Mouse (Mus musculus): ENCODE measurements around the gene Neurog3. TPM values are rescaled to one million over a fixed set of nuclear protein-coding genes. Genes with fewer than 3 reads are reported as not detected.
A peak's percentile ranks its signal among the peaks of the same experiment; 100 is the strongest.

The Neurog3 gene
- polyA plus RNA-seq (2014; fragmentation: Nextera tagmentation; extraction: Ambion mirVana), result not detected in 2 replicates

DNA sequence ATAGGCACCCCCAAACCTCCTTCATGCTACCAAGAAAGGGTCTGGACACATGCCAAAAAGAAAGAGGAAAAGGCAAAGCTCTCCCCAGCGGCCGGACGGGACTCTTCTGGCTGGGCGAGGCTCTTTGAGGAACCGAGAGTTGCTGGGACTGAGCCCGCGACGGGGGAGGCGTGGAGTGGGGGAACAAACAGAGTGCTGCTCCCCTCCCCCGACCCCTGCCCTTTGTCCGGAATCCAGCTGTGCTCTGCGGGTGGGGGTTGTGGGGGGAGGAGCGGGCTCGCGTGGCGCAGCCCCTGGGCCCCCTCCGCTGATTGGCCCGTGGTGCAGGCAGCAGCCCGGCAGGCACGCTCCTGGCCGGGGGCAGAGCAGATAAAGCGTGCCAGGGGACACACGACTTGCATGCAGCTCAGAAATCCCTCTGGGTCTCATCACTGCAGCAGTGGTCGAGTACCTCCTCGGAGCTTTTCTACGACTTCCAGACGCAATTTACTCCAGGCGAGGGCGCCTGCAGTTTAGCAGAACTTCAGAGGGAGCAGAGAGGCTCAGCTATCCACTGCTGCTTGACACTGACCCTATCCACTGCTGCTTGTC lies at the start of gene Neurog3:
Neurog3 (plus strand) TSS at position 400 of the 591 bp plus-strand sequence.
- ATAC-seq (ENCODE audit: low FRiP score) (no peak; the same call in 1 of the 2 replicates), DNase-seq (ENCODE audit: low spot score) (no peak)
- Histone ChIP-seq H3K4me3 (replicated peaks; ENCODE audit: low read length) (peak within 1 kb of the TSS; percentile 22), H3K4me2 (replicated peaks) (peak within 1 kb of the TSS; percentile 37), H3K9ac (no peak within 1 kb of the TSS), H3K9me3 (ENCODE audit: control insufficient read depth, low read length) (no peaks in the 10 kb centered on the region), H3K27me3 (ENCODE audit: control insufficient read depth, insufficient read depth, low read length) (peaks cover 98% of the 10 kb centered on the region), H3K4me1 (replicated peaks; ENCODE audit: control insufficient read depth, insufficient read depth, low read length) (peaks cover 6% of the 10 kb centered on the region; the same call in 1 of the 2 replicates), H3K36me3 (replicated peaks; ENCODE audit: control insufficient read depth, insufficient read depth) (no peaks in the 10 kb centered on the region), H3K27ac (no peak within 1 kb of the TSS)
- WGBS, result 1% methylated on average over 24 of the region's 29 CpGs

DNA sequence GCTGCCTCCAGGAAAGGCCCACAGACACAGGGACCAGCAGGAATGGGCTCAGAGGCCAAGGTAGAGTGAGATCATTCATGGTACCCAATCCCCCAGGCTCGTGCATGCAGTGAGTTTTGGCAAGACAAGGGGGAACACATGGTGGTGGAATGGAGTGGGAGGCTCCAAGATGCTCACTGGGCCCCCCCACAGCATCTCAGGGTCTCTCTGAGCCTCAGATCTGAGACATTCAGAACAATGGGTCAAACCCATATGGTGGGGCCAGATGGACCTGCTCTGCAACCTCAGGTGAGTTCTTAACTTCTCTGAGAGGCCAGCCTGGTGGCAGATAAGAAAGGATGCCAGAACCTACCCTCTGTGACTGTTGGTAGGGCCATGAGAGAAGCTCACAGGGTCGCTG lies 46.8 kb upstream of the Neurog3 start:
- no peak for DNase-seq (ENCODE audit: low spot score)
- WGBS, result 70% methylated on average over 2 of the region's 2 CpGs
- no peaks in the 10 kb centered on the region for H3K27me3 ChIP-seq (ENCODE audit: control insufficient read depth, insufficient read depth, low read length)

DNA sequence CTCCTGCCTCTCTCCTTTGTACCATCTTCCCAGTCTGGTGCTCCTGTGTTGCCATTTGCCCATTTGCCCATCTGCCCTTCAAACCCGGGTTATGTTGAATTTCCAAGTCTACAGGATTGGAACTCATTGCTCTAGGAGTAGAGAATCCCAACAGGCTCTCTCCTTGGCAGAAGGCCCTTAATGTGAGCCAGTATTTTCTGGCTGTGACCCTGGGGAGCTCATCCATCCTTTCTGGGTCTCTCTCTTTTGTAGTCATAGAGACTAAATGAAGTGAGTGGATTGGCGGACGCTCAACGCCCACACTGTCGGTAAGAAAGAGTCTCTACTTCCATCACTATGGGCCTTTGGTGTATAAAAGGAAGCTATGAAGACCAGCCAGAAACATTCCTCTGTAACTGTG lies 46.1 kb upstream of the Neurog3 start:
- Histone ChIP-seq H3K9ac (no peak overlapping the region), H3K36me3 (replicated peaks; ENCODE audit: control insufficient read depth, insufficient read depth) (no peaks in the 10 kb centered on the region), H3K27ac (no peak overlapping the region), H3K4me3 (replicated peaks; ENCODE audit: low read length) (no peak overlapping the region), H3K9me3 (ENCODE audit: control insufficient read depth, low read length) (no peaks in the 10 kb centered on the region), H3K4me2 (replicated peaks) (no peak overlapping the region), H3K4me1 (replicated peaks; ENCODE audit: control insufficient read depth, insufficient read depth, low read length) (no peaks in the 10 kb centered on the region), H3K27me3 (ENCODE audit: control insufficient read depth, insufficient read depth, low read length) (no peaks in the 10 kb centered on the region)
- 90% methylated on average over 5 of the region's 5 CpGs for WGBS
- no peak for DNase-seq (ENCODE audit: low spot score)
- no peak for ATAC-seq (ENCODE audit: low FRiP score)

More for the DNA sequence above, 46.8 kb upstream of the Neurog3 start:
- ATAC-seq (ENCODE audit: low FRiP score), result no peak
- H3K9me3 ChIP-seq (ENCODE audit: control insufficient read depth, low read length), result no peaks in the 10 kb centered on the region
- no peak overlapping the region for H3K27ac ChIP-seq
- no peak overlapping the region for H3K4me3 ChIP-seq (replicated peaks; ENCODE audit: low read length)
- H3K4me1 ChIP-seq (replicated peaks; ENCODE audit: control insufficient read depth, insufficient read depth, low read length), result no peaks in the 10 kb centered on the region
- no peaks in the 10 kb centered on the region for H3K36me3 ChIP-seq (replicated peaks; ENCODE audit: control insufficient read depth, insufficient read depth)
- no peak overlapping the region for H3K4me2 ChIP-seq (replicated peaks)
- no peak overlapping the region for H3K9ac ChIP-seq

DNA sequence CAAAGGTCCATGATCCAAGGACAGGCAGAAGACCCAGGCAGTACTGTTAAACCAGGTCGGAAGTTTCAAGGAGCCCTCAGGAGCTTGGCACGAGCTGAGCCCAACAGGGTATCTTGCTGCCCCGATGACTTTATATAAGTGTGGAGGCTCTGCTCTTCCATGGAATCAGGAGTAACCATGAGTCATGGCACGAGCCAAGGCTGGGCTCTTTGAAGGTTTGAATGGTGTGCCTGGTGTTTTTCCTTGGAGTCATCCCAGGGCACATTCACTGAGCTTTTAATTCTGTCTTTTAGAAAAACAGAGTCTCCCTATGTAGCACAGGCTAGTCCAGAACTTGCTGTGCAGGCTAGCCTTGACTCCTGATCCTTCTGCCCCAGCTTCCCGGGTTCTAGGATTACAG lies 44.5 kb upstream of the Neurog3 start:
- Histone ChIP-seq H3K9ac (no peak overlapping the region), H3K9me3 (ENCODE audit: control insufficient read depth, low read length) (no peaks in the 10 kb centered on the region), H3K4me2 (replicated peaks) (no peak overlapping the region), H3K36me3 (replicated peaks; ENCODE audit: control insufficient read depth, insufficient read depth) (no peaks in the 10 kb centered on the region), H3K4me1 (replicated peaks; ENCODE audit: control insufficient read depth, insufficient read depth, low read length) (no peaks in the 10 kb centered on the region), H3K4me3 (replicated peaks; ENCODE audit: low read length) (no peak overlapping the region), H3K27ac (no peak overlapping the region), H3K27me3 (ENCODE audit: control insufficient read depth, insufficient read depth, low read length) (no peaks in the 10 kb centered on the region)
- WGBS, result 88% methylated on average over 5 of the region's 5 CpGs
- ATAC-seq (ENCODE audit: low FRiP score) (no peak), DNase-seq (ENCODE audit: low spot score) (no peak)

DNA sequence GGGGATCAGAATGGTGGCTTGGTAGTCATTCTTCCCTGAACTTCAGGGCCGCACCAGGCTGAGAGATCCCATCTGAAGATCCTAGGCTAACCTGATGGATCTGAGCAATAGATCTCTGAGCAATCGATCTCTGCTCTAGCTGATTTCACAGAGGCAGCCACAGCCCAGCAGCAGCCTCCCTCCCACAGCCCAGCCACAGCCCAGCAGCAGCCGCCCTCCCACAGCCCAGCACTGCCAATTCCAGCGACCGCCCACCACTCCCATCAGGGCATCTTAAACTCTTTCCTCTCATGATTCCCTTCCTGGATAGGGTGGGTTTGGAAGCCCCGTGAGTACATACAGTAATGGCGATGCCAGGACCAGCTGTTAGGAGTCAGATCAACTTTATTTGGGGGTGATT lies 43.8 kb upstream of the Neurog3 start:
- DNase-seq (ENCODE audit: low spot score) (no peak), ATAC-seq (ENCODE audit: low FRiP score) (no peak)
- Histone ChIP-seq H3K27me3 (ENCODE audit: control insufficient read depth, insufficient read depth, low read length) (no peaks in the 10 kb centered on the region), H3K9ac (no peak overlapping the region), H3K27ac (no peak overlapping the region), H3K4me1 (replicated peaks; ENCODE audit: control insufficient read depth, insufficient read depth, low read length) (no peaks in the 10 kb centered on the region), H3K4me3 (replicated peaks; ENCODE audit: low read length) (no peak overlapping the region), H3K36me3 (replicated peaks; ENCODE audit: control insufficient read depth, insufficient read depth) (no peaks in the 10 kb centered on the region), H3K9me3 (ENCODE audit: control insufficient read depth, low read length) (no peaks in the 10 kb centered on the region), H3K4me2 (replicated peaks) (no peak overlapping the region)
- 68% methylated on average over 7 of the region's 7 CpGs for WGBS

DNA sequence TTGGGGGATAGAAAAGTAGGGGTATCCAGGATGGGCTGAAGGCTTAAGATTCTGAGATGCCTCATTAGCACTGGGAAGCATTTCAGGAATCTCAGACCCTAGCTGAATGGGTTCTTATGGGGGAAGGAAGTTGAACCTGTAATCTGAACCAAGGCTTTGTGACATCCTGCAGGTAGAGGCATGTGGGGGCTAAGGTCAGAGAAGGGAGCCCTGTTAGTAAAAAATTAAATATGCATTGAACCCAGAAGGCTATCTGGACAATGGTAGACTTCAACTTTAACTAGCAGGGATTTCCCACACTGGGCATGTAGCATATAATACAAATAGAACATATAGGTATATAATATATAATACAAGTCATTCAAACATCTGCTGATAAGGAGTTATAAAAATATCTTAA lies 43.4 kb upstream of the Neurog3 start:
- Histone ChIP-seq H3K36me3 (replicated peaks; ENCODE audit: control insufficient read depth, insufficient read depth) (no peaks in the 10 kb centered on the region), H3K9ac (no peak overlapping the region), H3K4me2 (replicated peaks) (no peak overlapping the region), H3K4me1 (replicated peaks; ENCODE audit: control insufficient read depth, insufficient read depth, low read length) (no peaks in the 10 kb centered on the region), H3K27ac (no peak overlapping the region), H3K27me3 (ENCODE audit: control insufficient read depth, insufficient read depth, low read length) (no peaks in the 10 kb centered on the region), H3K4me3 (replicated peaks; ENCODE audit: low read length) (no peak overlapping the region), H3K9me3 (ENCODE audit: control insufficient read depth, low read length) (no peaks in the 10 kb centered on the region)
- ATAC-seq (ENCODE audit: low FRiP score) (no peak), DNase-seq (ENCODE audit: low spot score) (no peak)

DNA sequence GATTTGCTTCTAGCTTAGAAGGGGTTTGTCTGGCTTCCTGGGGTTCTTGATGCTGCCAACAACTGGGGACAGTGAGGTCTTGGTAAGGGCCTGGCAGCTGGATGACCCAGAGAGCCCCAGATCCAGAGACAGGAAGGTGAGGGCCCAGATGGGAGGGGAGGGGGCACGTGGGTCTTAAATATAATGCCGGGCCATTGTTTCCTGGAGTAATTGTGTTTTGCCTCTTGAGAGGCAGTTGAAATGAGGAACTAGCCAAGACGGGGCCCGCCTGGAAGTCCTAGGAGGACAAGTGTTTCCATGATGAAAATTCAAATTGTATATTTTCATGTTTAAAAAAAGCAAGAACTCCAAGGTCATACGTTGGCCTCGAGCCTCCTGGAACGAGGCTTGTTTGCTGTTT lies 39.0 kb upstream of the Neurog3 start:
- ATAC-seq (ENCODE audit: low FRiP score), result no peak

DNA sequence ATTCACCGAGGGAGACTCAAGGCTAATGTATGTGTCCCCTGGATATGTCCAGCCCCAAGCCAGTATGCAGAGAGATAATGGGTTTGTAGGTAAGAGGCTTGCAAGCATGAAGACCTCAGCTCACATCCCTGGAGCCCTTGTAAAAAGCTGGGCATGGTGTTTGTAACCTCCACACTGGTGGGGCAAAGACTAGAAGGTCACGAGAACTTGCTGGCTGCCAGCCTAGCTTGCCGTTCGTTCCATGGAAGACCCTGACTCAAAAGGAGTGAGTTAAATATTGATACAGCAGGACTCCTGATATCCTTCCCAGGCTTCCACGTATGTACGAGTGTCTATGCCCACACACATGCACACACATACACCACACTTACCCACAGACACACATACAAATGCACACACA lies 38.5 kb upstream of the Neurog3 start:
- 88% methylated on average over 6 of the region's 6 CpGs for WGBS
- no peak overlapping the region for H3K4me2 ChIP-seq (replicated peaks)
- no peak overlapping the region for H3K27ac ChIP-seq

More for the DNA sequence above, 39.0 kb upstream of the Neurog3 start:
- WGBS, result 81% methylated on average over 7 of the region's 7 CpGs
- H3K27me3 ChIP-seq (ENCODE audit: control insufficient read depth, insufficient read depth, low read length), result no peaks in the 10 kb centered on the region
- no peaks in the 10 kb centered on the region for H3K36me3 ChIP-seq (replicated peaks; ENCODE audit: control insufficient read depth, insufficient read depth)
- no peak overlapping the region for H3K9ac ChIP-seq
- H3K27ac ChIP-seq, result no peak overlapping the region
- DNase-seq (ENCODE audit: low spot score), result no peak
- no peaks in the 10 kb centered on the region for H3K9me3 ChIP-seq (ENCODE audit: control insufficient read depth, low read length)
- H3K4me2 ChIP-seq (replicated peaks), result no peak overlapping the region
- no peaks in the 10 kb centered on the region for H3K4me1 ChIP-seq (replicated peaks; ENCODE audit: control insufficient read depth, insufficient read depth, low read length)
- H3K4me3 ChIP-seq (replicated peaks; ENCODE audit: low read length), result no peak overlapping the region

DNA sequence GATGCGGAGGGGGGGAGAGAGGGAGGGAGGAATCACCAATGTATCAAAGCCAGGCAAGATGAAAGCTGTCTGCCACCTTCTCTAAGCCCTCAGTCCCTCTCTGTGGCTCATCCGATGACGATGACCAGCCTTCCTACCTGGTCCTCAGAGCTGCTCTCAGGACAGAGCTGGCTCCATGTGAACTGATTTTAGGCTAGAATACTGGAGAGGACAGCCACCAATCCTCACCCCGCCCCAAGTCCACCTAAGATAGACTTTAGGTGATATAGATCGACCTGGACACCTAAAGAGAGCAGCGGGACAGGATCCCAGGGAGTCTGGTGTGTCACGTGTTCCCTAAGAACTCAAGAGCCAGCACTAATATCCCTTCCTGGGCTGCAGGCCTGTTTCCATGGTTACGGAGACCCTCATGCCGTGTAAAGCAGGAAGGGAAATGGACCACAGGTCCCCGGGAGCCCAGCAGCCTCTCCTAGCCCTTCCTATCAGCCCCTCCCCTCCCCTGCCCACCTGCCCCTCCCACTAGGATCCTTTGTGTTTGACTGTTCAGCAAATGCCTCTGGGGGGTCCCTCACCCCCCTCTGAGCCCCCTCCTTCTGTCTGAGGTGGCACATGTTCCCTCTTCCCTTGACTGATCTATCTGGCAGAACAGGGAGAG lies 33.0 kb upstream of the Neurog3 start:
- no peaks in the 10 kb centered on the region; the same call in 1 of the 2 replicates for H3K27me3 ChIP-seq (ENCODE audit: control insufficient read depth, insufficient read depth, low read length)
- H3K36me3 ChIP-seq (replicated peaks; ENCODE audit: control insufficient read depth, insufficient read depth), result no peaks in the 10 kb centered on the region
- peak overlapping the region; percentile 97 for H3K27ac ChIP-seq
- no peak overlapping the region for H3K4me2 ChIP-seq (replicated peaks)
- H3K4me1 ChIP-seq (replicated peaks; ENCODE audit: control insufficient read depth, insufficient read depth, low read length), result peaks cover 24% of the 10 kb centered on the region
- DNase-seq (ENCODE audit: low spot score), result peak; percentile 70
- WGBS, result 40% methylated on average over 10 of the region's 10 CpGs
- ATAC-seq (ENCODE audit: low FRiP score), result peak; percentile 84
- no peak overlapping the region for H3K4me3 ChIP-seq (replicated peaks; ENCODE audit: low read length)
- H3K9me3 ChIP-seq (ENCODE audit: control insufficient read depth, low read length), result no peaks in the 10 kb centered on the region
- H3K9ac ChIP-seq, result peak overlapping the region; percentile 4; the same call in 1 of the 2 replicates

More for the DNA sequence above, 38.5 kb upstream of the Neurog3 start:
- no peaks in the 10 kb centered on the region for H3K27me3 ChIP-seq (ENCODE audit: control insufficient read depth, insufficient read depth, low read length)
- no peak overlapping the region for H3K9ac ChIP-seq
- DNase-seq (ENCODE audit: low spot score) (no peak), ATAC-seq (ENCODE audit: low FRiP score) (no peak)
- no peak overlapping the region for H3K4me3 ChIP-seq (replicated peaks; ENCODE audit: low read length)
- H3K4me1 ChIP-seq (replicated peaks; ENCODE audit: control insufficient read depth, insufficient read depth, low read length), result no peaks in the 10 kb centered on the region
- no peaks in the 10 kb centered on the region for H3K36me3 ChIP-seq (replicated peaks; ENCODE audit: control insufficient read depth, insufficient read depth)
- no peaks in the 10 kb centered on the region for H3K9me3 ChIP-seq (ENCODE audit: control insufficient read depth, low read length)

Measured in hindbrain, embryonic 14.5 days (tissue).